Mouse (Mus musculus): ENCODE results near the gene Map6.
A peak's percentile ranks its signal among the peaks of the same experiment; 100 is the strongest.

Gene Map6

DNA sequence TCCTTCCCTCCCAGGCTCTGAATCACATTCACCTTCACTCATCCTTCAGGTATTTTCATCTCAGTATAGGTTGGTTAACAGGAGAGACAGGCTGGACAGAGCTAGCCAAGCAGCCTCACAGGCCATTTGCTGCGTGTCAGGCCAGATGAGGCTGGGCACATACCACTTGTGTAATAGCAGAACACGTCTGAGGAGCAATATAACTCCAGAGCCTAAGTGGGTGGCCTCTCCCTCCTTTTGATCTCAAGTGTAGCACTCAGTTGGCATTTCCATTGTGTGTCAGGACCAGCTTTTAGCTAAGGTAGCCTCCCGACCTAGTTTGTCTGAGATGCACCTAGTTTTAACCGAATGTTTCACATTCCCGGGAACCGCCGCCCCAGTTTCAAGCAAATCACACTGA is 49.0 kb downstream of the Map6 start:
- DNase-seq = no peak

DNA sequence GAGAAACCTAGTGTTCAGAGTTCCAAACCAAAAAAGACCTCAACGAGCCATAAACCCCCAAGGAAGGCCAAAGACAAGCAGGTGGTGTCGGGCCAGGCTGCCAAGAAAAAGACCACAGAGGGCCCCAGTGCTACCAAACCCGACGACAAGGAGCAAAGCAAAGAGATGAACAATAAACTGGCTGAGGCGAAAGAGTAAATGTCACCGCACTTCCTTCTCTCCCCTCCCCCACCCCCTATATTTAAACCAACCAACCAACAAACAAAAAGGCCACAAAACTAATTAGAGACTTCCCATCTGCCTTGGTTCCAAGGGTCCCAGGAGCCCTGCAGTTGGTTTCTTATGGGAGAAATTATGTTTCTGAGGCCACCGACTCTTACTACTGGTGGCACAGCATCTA is 50.2 kb downstream of the Map6 start:
- DNase-seq = no peak

DNA sequence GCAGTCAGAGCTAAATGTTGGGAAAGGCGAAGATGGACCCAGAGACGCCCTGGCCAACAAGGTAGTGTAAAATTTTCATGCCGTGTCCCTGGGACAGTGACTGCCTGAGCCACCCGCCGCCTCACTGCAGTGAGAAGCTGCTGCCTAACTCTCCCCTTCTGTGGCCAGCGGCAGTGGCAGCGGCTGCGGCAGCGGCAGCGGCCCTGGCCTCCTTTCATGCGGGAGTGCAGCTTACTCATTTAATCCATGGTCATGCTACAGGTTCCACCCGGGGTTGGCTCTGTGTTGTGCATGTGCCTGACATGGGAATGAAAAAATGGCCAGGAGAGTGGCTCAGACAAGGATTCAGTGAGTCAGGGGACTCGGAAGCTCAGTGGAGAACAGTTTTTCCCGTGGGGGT is 53.3 kb downstream of the Map6 start:
- no peak for DNase-seq

- no peak for DNase-seq
These were observed 55.6 kb downstream of the Map6 start for GRCm38 (mm10) chr7:99322691-99323320.

DNA sequence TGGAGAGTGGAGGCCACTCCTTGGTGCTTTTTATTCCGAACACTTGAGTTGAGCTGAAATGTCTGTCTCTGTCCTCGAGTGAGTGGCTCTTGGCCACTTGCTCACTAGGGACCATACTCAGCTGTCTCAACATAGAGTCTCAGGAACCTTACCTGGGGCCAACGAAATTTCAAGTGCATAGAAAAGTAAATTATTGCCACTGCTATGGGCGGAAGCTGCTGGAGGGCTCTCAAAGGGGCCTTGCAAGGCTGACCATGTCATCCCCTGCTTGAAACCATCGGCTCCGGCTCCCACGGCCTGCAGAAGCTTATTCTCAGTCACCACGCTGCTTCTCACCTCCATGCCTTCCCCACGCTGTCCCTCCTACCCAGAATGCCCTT is 56.1 kb downstream of the Map6 start:
- no peak for DNase-seq

- DNase-seq = no peak
These were observed 57.6 kb downstream of the Map6 start for GRCm38 (mm10) chr7:99324810-99325209.

DNA sequence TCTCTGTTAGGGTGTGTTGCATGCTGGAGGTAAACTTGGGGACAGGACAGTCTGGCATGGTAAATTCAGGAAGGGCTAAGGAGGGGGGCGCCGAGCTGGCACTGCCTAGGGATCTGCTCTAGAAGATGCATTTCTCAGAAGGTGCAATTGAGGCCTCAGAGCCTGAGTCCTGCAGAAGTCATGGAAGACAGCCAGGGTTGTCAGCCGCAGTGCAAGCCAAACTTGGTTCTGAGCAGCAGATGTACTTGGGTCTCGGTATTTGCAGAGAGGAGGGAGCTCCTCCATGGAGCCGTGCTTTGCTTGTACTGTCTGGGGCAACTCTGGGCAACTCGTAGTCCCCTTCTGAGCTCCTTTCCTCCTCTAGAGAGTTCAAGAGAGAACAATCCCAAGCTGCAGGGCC is 58.9 kb downstream of the Map6 start:
- no peak for DNase-seq

GRCm38 (mm10) chr7:99328847-99329246 is 61.6 kb downstream of the Map6 start:
- no peak for DNase-seq

- no peak for DNase-seq
These were observed 62.8 kb downstream of the Map6 start for GRCm38 (mm10) chr7:99330012-99330411.

- DNase-seq = peak; percentile 46
These were observed 65.7 kb downstream of the Map6 start for GRCm38 (mm10) chr7:99332774-99333480.

GRCm38 (mm10) chr7:99340736-99341135 is 73.5 kb downstream of the Map6 start:
- DNase-seq = no peak

- DNase-seq = no peak
These were observed 76.3 kb downstream of the Map6 start for GRCm38 (mm10) chr7:99343577-99343976.

DNA sequence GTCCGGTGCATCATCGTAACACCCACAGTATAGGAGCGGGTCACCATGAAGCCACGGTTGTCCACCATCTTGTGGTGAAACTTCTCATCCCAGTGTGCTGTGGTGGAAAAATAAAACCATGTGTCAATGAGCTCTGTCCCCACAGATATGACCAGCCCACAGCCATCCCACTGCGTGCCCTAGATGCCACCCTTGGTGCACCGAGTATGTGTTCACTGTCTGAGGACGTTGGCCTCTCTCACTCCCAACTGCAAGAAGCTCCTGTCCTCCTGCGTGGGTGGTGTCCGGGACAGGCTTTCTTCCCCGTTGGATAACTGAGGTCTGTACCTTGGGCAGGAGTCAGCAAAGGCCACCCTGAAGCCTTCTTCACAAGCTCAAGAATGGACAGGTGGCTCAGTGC is 80.0 kb downstream of the Map6 start:
- DNase-seq = no peak

DNA sequence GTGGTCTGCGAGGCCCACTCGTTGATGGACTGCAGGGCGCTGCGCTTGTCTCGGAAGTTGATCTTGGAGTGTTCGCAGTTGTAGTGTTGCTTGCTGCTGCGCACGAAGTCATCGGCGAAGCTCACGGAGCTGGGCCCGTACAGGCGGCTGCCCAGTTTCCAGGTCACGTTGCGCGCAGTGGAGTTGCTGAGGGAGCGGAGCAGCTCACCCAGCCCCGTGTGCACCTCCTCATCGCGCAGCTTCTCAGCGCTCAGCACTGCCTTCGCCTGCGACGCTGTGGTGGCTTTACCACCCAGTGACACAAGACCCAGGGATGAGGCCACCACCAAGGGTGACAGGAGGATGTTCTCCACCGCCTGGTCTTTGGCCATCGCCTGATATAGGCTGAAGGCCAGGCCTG is 81.6 kb downstream of the Map6 start:
- no peak for DNase-seq

DNA sequence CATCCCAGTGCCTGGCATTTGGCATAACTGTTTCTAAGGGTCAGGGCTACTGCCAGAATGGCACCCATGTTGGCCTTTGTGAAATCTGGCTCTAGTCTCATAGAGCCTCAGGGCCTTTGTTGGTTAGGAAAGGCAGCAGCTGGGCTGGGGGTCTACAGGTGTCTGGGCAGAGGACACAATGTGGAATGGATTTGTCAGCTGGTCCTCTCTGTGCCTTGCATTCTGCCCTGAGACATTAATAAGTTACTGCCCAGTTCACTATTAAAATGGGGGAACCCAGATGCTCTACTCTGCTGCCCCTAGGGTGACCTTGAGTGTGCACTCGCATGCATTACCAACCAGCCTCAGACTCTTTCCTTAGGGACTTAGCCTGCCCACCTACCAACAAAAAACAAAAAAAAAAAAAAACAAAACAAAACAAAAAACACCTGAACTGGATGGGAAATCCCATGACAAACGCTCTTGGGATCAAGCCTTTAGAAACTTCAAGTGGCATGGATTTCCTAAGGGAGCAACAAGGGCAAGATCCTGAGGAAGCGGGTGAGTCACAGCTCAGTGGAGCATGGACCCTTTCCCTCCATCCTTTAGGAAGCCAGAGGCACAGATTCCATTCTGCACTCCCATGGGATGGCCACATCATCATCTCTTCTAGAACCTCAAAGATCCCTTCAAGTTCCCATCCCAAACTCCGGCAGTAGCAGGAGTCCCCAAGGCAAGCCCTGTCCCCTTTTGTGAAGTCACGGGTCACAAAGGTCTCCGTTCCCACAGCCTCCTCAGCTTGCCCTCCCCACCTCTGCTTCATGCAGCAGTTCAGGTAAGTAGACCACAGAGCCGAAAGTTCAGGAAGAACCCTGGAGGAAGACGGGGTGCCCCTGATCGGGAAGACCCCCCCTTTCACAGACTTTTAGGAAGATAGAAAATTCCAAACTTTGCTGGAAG is 82.8 kb downstream of the Map6 start:
- no peak for DNase-seq

GRCm38 (mm10) chr7:99351104-99351801 is 84.0 kb downstream of the Map6 start:
- DNase-seq = no peak

- no peak for DNase-seq
These were observed 84.7 kb downstream of the Map6 start for GRCm38 (mm10) chr7:99351802-99352517.

GRCm38 (mm10) chr7:99352526-99353400 is 85.5 kb downstream of the Map6 start, which contains the start of gene Serpinh1:
Gene Serpinh1, minus strand, starts transcription at chr7:99353239.
- DNase-seq = no peak

- DNase-seq = peak; percentile 61
These were observed 88.5 kb downstream of the Map6 start for GRCm38 (mm10) chr7:99355731-99356131.

GRCm38 (mm10) chr7:99356244-99356930 is 89.1 kb downstream of the Map6 start:
- no peak for DNase-seq

GRCm38 (mm10) chr7:99357201-99357600 is 90.0 kb downstream of the Map6 start:
- no peak for DNase-seq

Measured in layer of hippocampus, adult 9-11 months (tissue).